Mouse (Mus musculus) limb, embryonic 14.5 days (tissue): Measurements from ENCODE around the gene Pus7l. TPM values are rescaled to one million over a fixed set of nuclear protein-coding genes. Genes with fewer than 3 reads are reported as not detected.

ENCODE experiments used
- ATAC-seq: fragments of 200-750 bp; cut with Nextera tagmentation; 2 replicates; pipeline ENCODE4 v1.8.0; 2017; ENCODE audit warnings: low read depth, moderate number of reproducible peaks, moderate TSS enrichment; ENCODE audit not compliant: low FRiP score
- DNase-seq: peaks from one replicate; pipeline ENCODE4 v3.0.0-alpha.2; 2015; ENCODE audit warnings: low spot score
- H3K27ac ChIP-seq: fragments of 300-500 bp; sonication (generic); replicated peaks from 2 replicates; pipeline ENCODE4 v1.5.1; 2014; ENCODE audit warnings: low read depth, mild to moderate bottlenecking, low read length, moderate library complexity, mixed read lengths
- H3K27me3 ChIP-seq: fragments of 300-500 bp; sonication (generic); 2 replicates; pipeline ENCODE4 v1.6.1; 2014; ENCODE audit warnings: low read length, mixed read lengths; ENCODE audit not compliant: control insufficient read depth, insufficient read depth
- H3K36me3 ChIP-seq: fragments of 300-500 bp; sonication (generic); 2 replicates; pipeline ENCODE4 v1.6.1; 2014; ENCODE audit warnings: mild to moderate bottlenecking, low read length, moderate library complexity, mixed read lengths; ENCODE audit not compliant: control insufficient read depth, insufficient read depth
- H3K4me1 ChIP-seq: fragments of 300-500 bp; sonication (generic); 2 replicates; pipeline ENCODE4 v1.6.1; 2014; ENCODE audit warnings: antibody characterized with exemption, low read length, mixed read lengths; ENCODE audit not compliant: control insufficient read depth, insufficient read depth
- H3K4me2 ChIP-seq: fragments of 300-500 bp; sonication (generic); replicated peaks from 2 replicates; pipeline ENCODE4 v1.6.1; 2014; ENCODE audit warnings: low read depth, mild to moderate bottlenecking, low read length, moderate library complexity; ENCODE audit not compliant: severe bottlenecking
- H3K4me3 ChIP-seq: fragments of 300-500 bp; sonication (generic); replicated peaks from 2 replicates; pipeline ENCODE4 v1.5.1; 2014; ENCODE audit warnings: low read length
- H3K9ac ChIP-seq: fragments of 300-500 bp; sonication (generic); 2 replicates; pipeline ENCODE4 v1.6.1; 2014; ENCODE audit warnings: mild to moderate bottlenecking, low read depth, low read length, moderate library complexity; ENCODE audit not compliant: severe bottlenecking
- H3K9me3 ChIP-seq: fragments of 300-500 bp; sonication (generic); 2 replicates; pipeline ENCODE4 v1.6.1; 2016; ENCODE audit warnings: low read length; ENCODE audit not compliant: control insufficient read depth
- POLR2A ChIP-seq: fragments of 200-500 bp; IDR thresholded peaks from 2 replicates; pipeline ENCODE4 v1.8.0; 2012; ENCODE audit warnings: inconsistent platforms, mild to moderate bottlenecking, moderate library complexity, borderline replicate concordance; ENCODE audit not compliant: insufficient read depth, insufficient read length; ENCODE audit errors: extremely low read depth
- WGBS: fragments of 180-500 bp; shearing (Covaris S2); extraction: QIAGEN DNeasy Blood & Tissue Kit; methylation state at CpG from one replicate; pipeline ENCODE4 v1.1.7; 2014; 5-methylcytosine and 5-hydroxymethylcytosine counted together
- polyA plus RNA-seq, 2 experiments: library from polyadenylated mRNA; depleted of rRNA in 1 of 2; stranded (reverse) in 1 of 2; unstranded in 1 of 2; fragments of >200 nt; fragmentation: Nextera tagmentation in 1 of 2; extraction: Ambion mirVana in 1 of 2; gene quantifications; 2 replicates each; pipeline versions ENCODE4 v1.2.1 to v1.2.3; 2012 to 2014

Pus7l gene
- polyA plus RNA-seq, 2 experiments, result 8.4 to 8.8 TPM

GRCm38 (mm10) chr15:94587826-94588715 is 44.7 kb upstream of the Pus7l start:
- H3K4me3 ChIP-seq, result peak overlapping the region; percentile 92
- H3K9me3 ChIP-seq, result no peaks in the 10 kb centered on the region
- peaks cover 29% of the 10 kb centered on the region for H3K36me3 ChIP-seq
- ATAC-seq, result no peak
- H3K27ac ChIP-seq, result no peak overlapping the region
- H3K4me2 ChIP-seq, result peak overlapping the region; percentile 77
- WGBS, result 58% methylated on average over 9 of the region's 9 CpGs
- peaks cover 9% of the 10 kb centered on the region; the same call in 1 of the 2 replicates for H3K4me1 ChIP-seq
- 0 out of 2 replicates have a peak overlapping the region, but pooled peaks have one; percentile 88 for H3K9ac ChIP-seq
- H3K27me3 ChIP-seq, result no peaks in the 10 kb centered on the region
- no peak for DNase-seq
- TF ChIP-seq POLR2A, result no peak

- no peak for TF ChIP-seq POLR2A
- WGBS, result 89% methylated on average over 4 of the region's 4 CpGs
- Histone ChIP-seq H3K4me3 (no peak overlapping the region), H3K4me2 (no peak overlapping the region), H3K9ac (no peak overlapping the region), H3K9me3 (no peaks in the 10 kb centered on the region), H3K36me3 (peaks cover 60% of the 10 kb centered on the region), H3K27me3 (no peaks in the 10 kb centered on the region), H3K4me1 (peaks cover 9% of the 10 kb centered on the region; the same call in 1 of the 2 replicates), H3K27ac (no peak overlapping the region)
- no peak for DNase-seq
- no peak for ATAC-seq
Observed at GRCm38 (mm10) chr15:94584738-94585137, 41.4 kb upstream of the Pus7l start.

- Histone ChIP-seq H3K9me3 (no peaks in the 10 kb centered on the region), H3K27me3 (no peaks in the 10 kb centered on the region), H3K4me1 (peaks cover 5% of the 10 kb centered on the region; the same call in 1 of the 2 replicates), H3K27ac (no peak overlapping the region), H3K4me3 (no peak overlapping the region), H3K36me3 (peaks cover 69% of the 10 kb centered on the region), H3K4me2 (no peak overlapping the region), H3K9ac (no peak overlapping the region)
- ATAC-seq, result no peak
- WGBS, result 78% methylated on average over 10 of the region's 10 CpGs
- no peak for TF ChIP-seq POLR2A
- DNase-seq, result no peak
Observed at GRCm38 (mm10) chr15:94583153-94583552, 39.8 kb upstream of the Pus7l start.

GRCm38 (mm10) chr15:94582000-94582593 is 38.8 kb upstream of the Pus7l start:
- H3K4me3 ChIP-seq, result no peak overlapping the region
- no peak overlapping the region for H3K4me2 ChIP-seq
- H3K36me3 ChIP-seq, result peaks cover 71% of the 10 kb centered on the region
- no peaks in the 10 kb centered on the region for H3K4me1 ChIP-seq
- DNase-seq (no peak), ATAC-seq (no peak)
- no peak overlapping the region for H3K27ac ChIP-seq
- H3K9ac ChIP-seq, result no peak overlapping the region
- no peak for TF ChIP-seq POLR2A
- no peaks in the 10 kb centered on the region for H3K9me3 ChIP-seq
- no peaks in the 10 kb centered on the region for H3K27me3 ChIP-seq
- 47% methylated on average over 7 of the region's 7 CpGs for WGBS

- no peak overlapping the region for H3K4me2 ChIP-seq
- no peak overlapping the region for H3K27ac ChIP-seq
- no peak for TF ChIP-seq POLR2A
- no peak overlapping the region for H3K4me3 ChIP-seq
- no peaks in the 10 kb centered on the region for H3K9me3 ChIP-seq
- H3K9ac ChIP-seq, result no peak overlapping the region
- peaks cover 11% of the 10 kb centered on the region for H3K36me3 ChIP-seq
- 75% methylated on average over 4 of the region's 4 CpGs for WGBS
- H3K27me3 ChIP-seq, result no peaks in the 10 kb centered on the region
- H3K4me1 ChIP-seq, result no peaks in the 10 kb centered on the region
- DNase-seq, result no peak
- ATAC-seq, result no peak
Observed at GRCm38 (mm10) chr15:94574566-94575268, 31.4 kb upstream of the Pus7l start.
